Mouse (Mus musculus): Measurements from ENCODE around the gene Zfp385a. TPM values are rescaled to one million over a fixed set of nuclear protein-coding genes. Genes with fewer than 3 reads are reported as not detected.

Zfp385a gene
- polyA plus RNA-seq, 1 experiment: 26.8 TPM

- Histone ChIP-seq H3K4me1 (ENCODE audit: control insufficient read depth, insufficient read depth, low read length) (peaks cover 6% of the 10 kb centered on the region), H3K9me3 (replicated peaks; ENCODE audit: control insufficient read depth, insufficient read depth, low read length, poor library complexity, severe bottlenecking) (no peaks in the 10 kb centered on the region), H3K9ac (ENCODE audit: low read depth, poor library complexity, severe bottlenecking) (peak overlapping the region; percentile 97), H3K27me3 (ENCODE audit: control insufficient read depth, insufficient read depth, low read length, poor library complexity, severe bottlenecking) (no peaks in the 10 kb centered on the region), H3K27ac (ENCODE audit: insufficient read depth, low read length) (peak overlapping the region; percentile 23; the same call in 1 of the 2 replicates), H3K36me3 (ENCODE audit: control insufficient read depth, insufficient read depth, low read length, poor library complexity, severe bottlenecking) (no peaks in the 10 kb centered on the region), H3K4me3 (ENCODE audit: low read depth, low read length) (peak overlapping the region; percentile 97)
- TF ChIP-seq CTCF (IDR thresholded peaks at IDR 0.05; ENCODE audit: low read depth, low read length): no peak
- no peak for TF ChIP-seq POLR2A (IDR thresholded peaks at IDR 0.05; ENCODE audit: insufficient read depth, low read length)
- TF ChIP-seq EP300 (IDR thresholded peaks at IDR 0.05; ENCODE audit: insufficient read depth, low read depth, low read length): 0 out of 2 replicates have a peak, but pooled peaks have one; percentile 39
Measured at GRCm38 (mm10) chr15:103365471-103366375, 25.8 kb upstream of the Zfp385a start.

GRCm38 (mm10) chr15:103364761-103365160 is 24.9 kb upstream of the Zfp385a start:
- Histone ChIP-seq H3K9ac (ENCODE audit: low read depth, poor library complexity, severe bottlenecking) (peak overlapping the region; percentile 97), H3K4me3 (ENCODE audit: low read depth, low read length) (peak overlapping the region; percentile 97), H3K4me1 (ENCODE audit: control insufficient read depth, insufficient read depth, low read length) (peaks cover 3% of the 10 kb centered on the region), H3K9me3 (replicated peaks; ENCODE audit: control insufficient read depth, insufficient read depth, low read length, poor library complexity, severe bottlenecking) (no peaks in the 10 kb centered on the region), H3K36me3 (ENCODE audit: control insufficient read depth, insufficient read depth, low read length, poor library complexity, severe bottlenecking) (no peaks in the 10 kb centered on the region), H3K27ac (ENCODE audit: insufficient read depth, low read length) (peak overlapping the region; percentile 67), H3K27me3 (ENCODE audit: control insufficient read depth, insufficient read depth, low read length, poor library complexity, severe bottlenecking) (no peaks in the 10 kb centered on the region)
- TF ChIP-seq POLR2A (IDR thresholded peaks at IDR 0.05; ENCODE audit: insufficient read depth, low read length) (no peak), EP300 (IDR thresholded peaks at IDR 0.05; ENCODE audit: insufficient read depth, low read depth, low read length) (no peak), CTCF (IDR thresholded peaks at IDR 0.05; ENCODE audit: low read depth, low read length) (no peak)

GRCm38 (mm10) chr15:103363809-103364208 is 23.9 kb upstream of the Zfp385a start:
- Histone ChIP-seq H3K9me3 (replicated peaks; ENCODE audit: control insufficient read depth, insufficient read depth, low read length, poor library complexity, severe bottlenecking) (no peaks in the 10 kb centered on the region), H3K9ac (ENCODE audit: low read depth, poor library complexity, severe bottlenecking) (no peak overlapping the region), H3K27me3 (ENCODE audit: control insufficient read depth, insufficient read depth, low read length, poor library complexity, severe bottlenecking) (no peaks in the 10 kb centered on the region), H3K27ac (ENCODE audit: insufficient read depth, low read length) (peak overlapping the region; percentile 67), H3K4me3 (ENCODE audit: low read depth, low read length) (no peak overlapping the region), H3K4me1 (ENCODE audit: control insufficient read depth, insufficient read depth, low read length) (peaks cover 4% of the 10 kb centered on the region), H3K36me3 (ENCODE audit: control insufficient read depth, insufficient read depth, low read length, poor library complexity, severe bottlenecking) (no peaks in the 10 kb centered on the region)
- TF ChIP-seq EP300 (IDR thresholded peaks at IDR 0.05; ENCODE audit: insufficient read depth, low read depth, low read length): peak; percentile 80
- TF ChIP-seq CTCF (IDR thresholded peaks at IDR 0.05; ENCODE audit: low read depth, low read length): no peak

- no peaks in the 10 kb centered on the region for H3K27me3 ChIP-seq (ENCODE audit: control insufficient read depth, insufficient read depth, low read length, poor library complexity, severe bottlenecking)
- H3K9me3 ChIP-seq (replicated peaks; ENCODE audit: control insufficient read depth, insufficient read depth, low read length, poor library complexity, severe bottlenecking): no peaks in the 10 kb centered on the region
- peaks cover 4% of the 10 kb centered on the region for H3K4me1 ChIP-seq (ENCODE audit: control insufficient read depth, insufficient read depth, low read length)
Measured at GRCm38 (mm10) chr15:103362950-103363349, 23.1 kb upstream of the Zfp385a start.

GRCm38 (mm10) chr15:103362333-103362732 is 22.4 kb upstream of the Zfp385a start:
- TF ChIP-seq POLR2A (IDR thresholded peaks at IDR 0.05; ENCODE audit: insufficient read depth, low read length) (no peak), EP300 (IDR thresholded peaks at IDR 0.05; ENCODE audit: insufficient read depth, low read depth, low read length) (no peak), CTCF (IDR thresholded peaks at IDR 0.05; ENCODE audit: low read depth, low read length) (no peak)
- Histone ChIP-seq H3K27ac (ENCODE audit: insufficient read depth, low read length) (no peak overlapping the region), H3K36me3 (ENCODE audit: control insufficient read depth, insufficient read depth, low read length, poor library complexity, severe bottlenecking) (no peaks in the 10 kb centered on the region), H3K9me3 (replicated peaks; ENCODE audit: control insufficient read depth, insufficient read depth, low read length, poor library complexity, severe bottlenecking) (no peaks in the 10 kb centered on the region), H3K4me3 (ENCODE audit: low read depth, low read length) (no peak overlapping the region), H3K27me3 (ENCODE audit: control insufficient read depth, insufficient read depth, low read length, poor library complexity, severe bottlenecking) (no peaks in the 10 kb centered on the region), H3K4me1 (ENCODE audit: control insufficient read depth, insufficient read depth, low read length) (peaks cover 2% of the 10 kb centered on the region), H3K9ac (ENCODE audit: low read depth, poor library complexity, severe bottlenecking) (no peak overlapping the region)

More at GRCm38 (mm10) chr15:103362950-103363349, 23.1 kb upstream of the Zfp385a start:
- Histone ChIP-seq H3K4me3 (ENCODE audit: low read depth, low read length) (no peak overlapping the region), H3K36me3 (ENCODE audit: control insufficient read depth, insufficient read depth, low read length, poor library complexity, severe bottlenecking) (no peaks in the 10 kb centered on the region), H3K27ac (ENCODE audit: insufficient read depth, low read length) (no peak overlapping the region), H3K9ac (ENCODE audit: low read depth, poor library complexity, severe bottlenecking) (no peak overlapping the region)
- TF ChIP-seq POLR2A (IDR thresholded peaks at IDR 0.05; ENCODE audit: insufficient read depth, low read length): no peak
- TF ChIP-seq CTCF (IDR thresholded peaks at IDR 0.05; ENCODE audit: low read depth, low read length): no peak
- no peak for TF ChIP-seq EP300 (IDR thresholded peaks at IDR 0.05; ENCODE audit: insufficient read depth, low read depth, low read length)

GRCm38 (mm10) chr15:103361269-103361668 is 21.4 kb upstream of the Zfp385a start:
- Histone ChIP-seq H3K9me3 (replicated peaks; ENCODE audit: control insufficient read depth, insufficient read depth, low read length, poor library complexity, severe bottlenecking) (no peaks in the 10 kb centered on the region), H3K36me3 (ENCODE audit: control insufficient read depth, insufficient read depth, low read length, poor library complexity, severe bottlenecking) (peaks cover 5% of the 10 kb centered on the region), H3K27me3 (ENCODE audit: control insufficient read depth, insufficient read depth, low read length, poor library complexity, severe bottlenecking) (no peaks in the 10 kb centered on the region), H3K9ac (ENCODE audit: low read depth, poor library complexity, severe bottlenecking) (no peak overlapping the region), H3K4me3 (ENCODE audit: low read depth, low read length) (no peak overlapping the region), H3K27ac (ENCODE audit: insufficient read depth, low read length) (no peak overlapping the region), H3K4me1 (ENCODE audit: control insufficient read depth, insufficient read depth, low read length) (peaks cover 2% of the 10 kb centered on the region)
- no peak for TF ChIP-seq POLR2A (IDR thresholded peaks at IDR 0.05; ENCODE audit: insufficient read depth, low read length)
- TF ChIP-seq CTCF (IDR thresholded peaks at IDR 0.05; ENCODE audit: low read depth, low read length): no peak
- TF ChIP-seq EP300 (IDR thresholded peaks at IDR 0.05; ENCODE audit: insufficient read depth, low read depth, low read length): no peak
